15 mouse cellular contexts compared by ENCODE assay signal in the genomic region with DNA sequence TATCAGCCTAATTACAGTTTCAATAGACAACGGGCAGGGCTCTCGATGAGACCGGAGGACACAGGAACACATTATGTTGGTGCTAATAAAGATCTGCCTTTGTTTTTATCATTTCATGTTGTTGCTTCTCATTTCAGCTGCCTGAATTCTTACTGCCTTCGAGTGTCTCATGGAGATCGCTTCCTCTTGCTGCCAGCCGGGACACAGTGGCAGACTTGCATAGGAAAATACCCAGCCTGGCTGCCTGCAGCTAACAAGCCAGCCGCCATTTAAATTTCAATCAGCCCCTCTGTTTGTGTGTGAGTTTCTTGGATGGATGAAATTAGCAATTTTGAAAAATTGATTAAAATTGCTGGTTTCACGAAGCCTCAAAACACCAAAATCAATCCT.
A peak's percentile ranks its signal among the peaks of the same experiment; 100 is the strongest.
DNase-seq lines count a peak whose midpoint lies in the region; ATAC-seq and TF ChIP-seq lines count a peak whose summit lies in the region.
"Had no signal": no experiment of that assay in that cellular context is flagged by ENCODE, and none has a peak within 500 bp of the region (broad histone marks: within the 10 kb centered on the region; RNA-seq: fewer than 3 reads in every experiment).

No protein-coding gene starts in this region.

- ATAC-seq in midbrain, embryonic 11.5 days (ENCODE audit: low FRiP score) = no peak
- ATAC-seq in forebrain, postnatal 0 days = peak; percentile 83
- no peak for ATAC-seq in midbrain, embryonic 16.5 days

- DNase-seq in cerebellum, postnatal 10 days = peak; percentile 51 to 56
- no peak for DNase-seq in cerebellum, adult 9-10 months
- peak; percentile 86 for DNase-seq in midbrain, embryonic 11.5 days (ENCODE audit: low spot score, missing footprints)
- DNase-seq in midbrain, embryonic 10.5 days (ENCODE audit: low spot score) = no peak
- peak; percentile 84 for DNase-seq in forebrain, postnatal 0 days
- no peak for DNase-seq in spleen, adult 18-20 months
- no peak for DNase-seq in left cerebral cortex, postnatal 25 days (ENCODE audit: low spot score in 2 of 2)
- DNase-seq: cerebellum, adult 9-11 months; gastrocnemius, postnatal 14 days; lung, postnatal 4 days; thymus, postnatal 14 days had no signal

- H3K9me3 ChIP-seq in midbrain, embryonic 11.5 days (ENCODE audit: control insufficient read depth, low read length) = no peaks in the 10 kb centered on the region
- no peaks in the 10 kb centered on the region for H3K9me3 ChIP-seq in midbrain, embryonic 10.5 days (replicated peaks)
- no peaks in the 10 kb centered on the region for H3K9me3 ChIP-seq in forebrain, postnatal 0 days (ENCODE audit: low read length)
- no peaks in the 10 kb centered on the region for H3K9me3 ChIP-seq in midbrain, embryonic 16.5 days (replicated peaks; ENCODE audit: control insufficient read depth, low read length, poor library complexity, severe bottlenecking)
- H3K9me3 ChIP-seq: heart, embryonic 13.5 days; limb, embryonic 12.5 days had no signal

- H3K27ac ChIP-seq in midbrain, embryonic 11.5 days (ENCODE audit: low read depth, low read length) = no peak overlapping the region
- no peak overlapping the region for H3K27ac ChIP-seq in midbrain, embryonic 10.5 days (replicated peaks)
- H3K27ac ChIP-seq in forebrain, postnatal 0 days (ENCODE audit: low read depth, low read length) = peak overlapping the region; percentile 67
- peak overlapping the region; percentile 59 for H3K27ac ChIP-seq in midbrain, embryonic 16.5 days (ENCODE audit: low read length)
- H3K27ac ChIP-seq: heart, embryonic 13.5 days; limb, embryonic 12.5 days had no signal

- H3K9ac ChIP-seq in midbrain, embryonic 11.5 days (ENCODE audit: low read length) = no peak overlapping the region
- no peak overlapping the region for H3K9ac ChIP-seq in forebrain, postnatal 0 days
- no peak overlapping the region for H3K9ac ChIP-seq in midbrain, embryonic 16.5 days (ENCODE audit: low read depth, low read length)
- H3K9ac ChIP-seq: heart, embryonic 13.5 days; limb, embryonic 12.5 days had no signal

- intact Hi-C loops in left cerebral cortex, postnatal 25 days (cut with DNase I) = no loop called here

- WGBS in midbrain, embryonic 11.5 days = 47% methylated on average over 8 of the region's 8 CpGs
- WGBS in midbrain, embryonic 10.5 days = 53% methylated on average over 8 of the region's 8 CpGs
- WGBS in forebrain, postnatal 0 days = 13% methylated on average over 8 of the region's 8 CpGs
- 19% methylated on average over 8 of the region's 8 CpGs for WGBS in midbrain, embryonic 16.5 days

- peaks cover 5% of the 10 kb centered on the region; the same call in 1 of the 2 replicates for H3K4me1 ChIP-seq in midbrain, embryonic 11.5 days (ENCODE audit: control insufficient read depth, insufficient read depth, low read length)
- H3K4me1 ChIP-seq in midbrain, embryonic 10.5 days = peaks cover 25% of the 10 kb centered on the region
- H3K4me1 ChIP-seq in forebrain, postnatal 0 days (ENCODE audit: insufficient read depth) = peaks cover 19% of the 10 kb centered on the region; the same call in 1 of the 2 replicates
- H3K4me1 ChIP-seq in midbrain, embryonic 16.5 days (ENCODE audit: control insufficient read depth, insufficient read depth, low read length) = peaks cover 18% of the 10 kb centered on the region

- H3K4me2 ChIP-seq in midbrain, embryonic 11.5 days = no peak overlapping the region
- no peak overlapping the region for H3K4me2 ChIP-seq in forebrain, postnatal 0 days (ENCODE audit: low read depth)
- H3K4me2 ChIP-seq in midbrain, embryonic 16.5 days (ENCODE audit: low read length) = no peak overlapping the region
- H3K4me2 ChIP-seq: heart, embryonic 13.5 days; limb, embryonic 12.5 days had no signal

- H3K27me3 ChIP-seq in midbrain, embryonic 11.5 days (ENCODE audit: control insufficient read depth, insufficient read depth, low read length) = no peaks in the 10 kb centered on the region
- no peaks in the 10 kb centered on the region for H3K27me3 ChIP-seq in midbrain, embryonic 10.5 days (ENCODE audit: low read depth, poor library complexity, severe bottlenecking)
- H3K27me3 ChIP-seq in forebrain, postnatal 0 days (ENCODE audit: insufficient read depth, low read length) = no peaks in the 10 kb centered on the region
- H3K27me3 ChIP-seq in midbrain, embryonic 16.5 days (ENCODE audit: control insufficient read depth, insufficient read depth, low read depth, low read length) = no peaks in the 10 kb centered on the region
- H3K27me3 ChIP-seq: CH12.LX; heart, embryonic 13.5 days; limb, embryonic 12.5 days had no signal

- TF ChIP-seq CTCF in forebrain, postnatal 0 days (IDR thresholded peaks at IDR 0.05; ENCODE audit: low read depth) = peak; percentile 50

- no peak overlapping the region for H3K4me3 ChIP-seq in midbrain, embryonic 11.5 days (ENCODE audit: low read depth, low read length)
- no peak overlapping the region for H3K4me3 ChIP-seq in midbrain, embryonic 10.5 days
- H3K4me3 ChIP-seq in forebrain, postnatal 0 days (ENCODE audit: low read depth, low read length) = no peak overlapping the region
- H3K4me3 ChIP-seq in midbrain, embryonic 16.5 days (ENCODE audit: low read depth, low read length) = no peak overlapping the region
- H3K4me3 ChIP-seq: heart, embryonic 13.5 days; limb, embryonic 12.5 days had no signal

- no peaks in the 10 kb centered on the region for H3K36me3 ChIP-seq in midbrain, embryonic 11.5 days (ENCODE audit: control insufficient read depth, insufficient read depth, low read length)
- H3K36me3 ChIP-seq in midbrain, embryonic 10.5 days = no peaks in the 10 kb centered on the region
- no peaks in the 10 kb centered on the region for H3K36me3 ChIP-seq in forebrain, postnatal 0 days (ENCODE audit: insufficient read depth)
- H3K36me3 ChIP-seq in midbrain, embryonic 16.5 days (ENCODE audit: control insufficient read depth, insufficient read depth, low read length) = no peaks in the 10 kb centered on the region
- H3K36me3 ChIP-seq: heart, embryonic 13.5 days; limb, embryonic 12.5 days had no signal

Comparison
In these comparisons a context has a peak if more than half of its experiments do, and no peak if none do; other contexts are left out.
1. DNase-seq: peak in cerebellum, postnatal 10 days (2 of 2), midbrain, embryonic 11.5 days (single experiment) and forebrain, postnatal 0 days (single experiment); none in cerebellum, adult 9-10 months (single experiment), midbrain, embryonic 10.5 days (single experiment), spleen, adult 18-20 months (0 of 2) and left cerebral cortex, postnatal 25 days (0 of 2).
2. H3K27ac ChIP-seq: peak in forebrain, postnatal 0 days (single experiment) and midbrain, embryonic 16.5 days (single experiment); none in midbrain, embryonic 11.5 days (single experiment) and midbrain, embryonic 10.5 days (single experiment).